Mouse (Mus musculus): ENCODE measurements around the gene Sdhc. TPM values are rescaled to one million over a fixed set of nuclear protein-coding genes. Genes with fewer than 3 reads are reported as not detected.

The Sdhc gene
- 3.4 and 36.9 TPM in 2 replicates for polyA plus RNA-seq (2012; ENCODE audit: low replicate concordance)

GRCm38 (mm10) chr1:171149974-171150760, at the start of gene Sdhc, which contains the start of gene Mpz:
Gene Sdhc, minus strand, starts transcription at chr1:171150603.
Gene Mpz, plus strand, starts transcription at chr1:171150711.

GRCm38 (mm10) chr1:171195887-171196397, 45.5 kb upstream of the Sdhc start, which contains the start of gene Pcp4l1:
Gene Pcp4l1, minus strand, starts transcription at chr1:171196268.

GRCm38 (mm10) chr1:171113873-171114299, 36.5 kb downstream of the Sdhc start, which contains the start of gene Cfap126:
Gene Cfap126, plus strand, starts transcription at chr1:171113918.

Other genes starting within 250 kb of the Sdhc start
- 0.18 and 0.23 TPM in 2 replicates for gene Fcrlb, start 237.7 kb downstream of the Sdhc start, polyA plus RNA-seq (2012; ENCODE audit: low replicate concordance)
- 7.3 and 18.6 TPM in 2 replicates for gene Fcrla, start 223.0 kb downstream of the Sdhc start, polyA plus RNA-seq (2012; ENCODE audit: low replicate concordance)
- gene Fcgr2b, start 174.1 kb downstream of the Sdhc start, polyA plus RNA-seq (2012; ENCODE audit: low replicate concordance): 0.93 and 7.7 TPM in 2 replicates
- gene Fcgr4, start 131.7 kb downstream of the Sdhc start, polyA plus RNA-seq (2012; ENCODE audit: low replicate concordance): 0.89 and 1.4 TPM in 2 replicates
- gene Fcgr3, start 85.7 kb downstream of the Sdhc start, polyA plus RNA-seq (2012; ENCODE audit: low replicate concordance): 1.6 and 2.1 TPM in 2 replicates
- gene Cfap126, start 36.7 kb downstream of the Sdhc start, polyA plus RNA-seq (2012; ENCODE audit: low replicate concordance): 0.93 and 2.2 TPM in 2 replicates
- not detected in 2 replicates for gene Mpz, start 108 bp upstream of the Sdhc start, polyA plus RNA-seq (2012; ENCODE audit: low replicate concordance)
- 0.62 and 0.98 TPM in 2 replicates for gene Pcp4l1, start 45.7 kb upstream of the Sdhc start, polyA plus RNA-seq (2012; ENCODE audit: low replicate concordance)
- gene Nr1i3, start 63.4 kb upstream of the Sdhc start, polyA plus RNA-seq (2012; ENCODE audit: low replicate concordance): not detected in 2 replicates
- gene Tomm40l, start 71.9 kb upstream of the Sdhc start, polyA plus RNA-seq (2012; ENCODE audit: low replicate concordance): 26.4 and 37.3 TPM in 2 replicates
- not detected in 2 replicates for gene Apoa2, start 74.5 kb upstream of the Sdhc start, polyA plus RNA-seq (2012; ENCODE audit: low replicate concordance)
- gene Fcer1g, start 83.8 kb upstream of the Sdhc start, polyA plus RNA-seq (2012; ENCODE audit: low replicate concordance): 4.7 and 8.4 TPM in 2 replicates
- gene Adamts4, start 99.8 kb upstream of the Sdhc start, polyA plus RNA-seq (2012; ENCODE audit: low replicate concordance): 0.84 and 2.4 TPM in 2 replicates
- 38.4 and 41.1 TPM in 2 replicates for gene Ndufs2, start 100.8 kb upstream of the Sdhc start, polyA plus RNA-seq (2012; ENCODE audit: low replicate concordance)
- 42.5 and 71.9 TPM in 2 replicates for gene B4galt3, start 119.7 kb upstream of the Sdhc start, polyA plus RNA-seq (2012; ENCODE audit: low replicate concordance)
- gene Ppox, start 130.6 kb upstream of the Sdhc start, polyA plus RNA-seq (2012; ENCODE audit: low replicate concordance): 169 and 176 TPM in 2 replicates
- 127 and 157 TPM in 2 replicates for gene Usp21, start 137.4 kb upstream of the Sdhc start, polyA plus RNA-seq (2012; ENCODE audit: low replicate concordance)
- gene Ufc1, start 144.4 kb upstream of the Sdhc start, polyA plus RNA-seq (2012; ENCODE audit: low replicate concordance): 14.2 and 23.6 TPM in 2 replicates
- gene Dedd, start 178.5 kb upstream of the Sdhc start, polyA plus RNA-seq (2012; ENCODE audit: low replicate concordance): 5.3 and 15.7 TPM in 2 replicates
- 4.9 and 11.5 TPM in 2 replicates for gene Nit1, start 195.0 kb upstream of the Sdhc start, polyA plus RNA-seq (2012; ENCODE audit: low replicate concordance)
- 5.4 and 7.4 TPM in 2 replicates for gene Pfdn2, start 195.1 kb upstream of the Sdhc start, polyA plus RNA-seq (2012; ENCODE audit: low replicate concordance)
- gene Klhdc9, start 210.2 kb upstream of the Sdhc start, polyA plus RNA-seq (2012; ENCODE audit: low replicate concordance): 0.22 and 0.81 TPM in 2 replicates
- gene Nectin4, start 219.5 kb upstream of the Sdhc start, polyA plus RNA-seq (2012; ENCODE audit: low replicate concordance): 0.87 and 1.1 TPM in 2 replicates
- 30.2 and 30.6 TPM in 2 replicates for gene Arhgap30, start 238.4 kb upstream of the Sdhc start, polyA plus RNA-seq (2012; ENCODE audit: low replicate concordance)